Mouse (Mus musculus) megakaryocyte, embryonic 14.5 days (primary cell): ENCODE measurements around the gene Ulk3. TPM values are rescaled to one million over a fixed set of nuclear protein-coding genes. Genes with fewer than 3 reads are reported as not detected.

Experiments used
- H3K27me3 ChIP-seq: replicated peaks from 2 replicates; pipeline ENCODE3; 2012; ENCODE audit warnings: inconsistent platforms
- H3K36me3 ChIP-seq: replicated peaks from 2 replicates; pipeline ENCODE3; 2012; ENCODE audit warnings: low read length, inconsistent platforms, mixed read lengths
- H3K4me1 ChIP-seq: 2 replicates; pipeline ENCODE4 v1.6.1; 2012; ENCODE audit warnings: inconsistent platforms
- H3K4me3 ChIP-seq: replicated peaks from 2 replicates; pipeline ENCODE3; 2012; ENCODE audit warnings: moderate library complexity, mild to moderate bottlenecking, inconsistent platforms
- H3K9me3 ChIP-seq: 2 replicates; pipeline ENCODE4 v1.6.1; 2012; ENCODE audit warnings: inconsistent platforms
- FLI1 ChIP-seq: IDR thresholded peaks from 2 replicates; pipeline ENCODE4 v1.6.1; 2012; ENCODE audit warnings: low read length, inconsistent platforms, mixed read lengths
- GATA1 ChIP-seq: IDR thresholded peaks from 3 replicates; pipeline ENCODE4 v1.6.1; 2012; ENCODE audit warnings: mixed read lengths, low read length, inconsistent platforms, borderline replicate concordance
- polyA plus RNA-seq: library from polyadenylated mRNA; stranded (reverse); fragments of >175 nt; gene quantifications from 2 replicates; pipeline ENCODE4 v1.2.3, GENCODE M21; 2012; ENCODE audit warnings: low replicate concordance; ENCODE audit not compliant: insufficient read depth

Gene Ulk3
- polyA plus RNA-seq, 1 experiment: 3.3 TPM

DNA sequence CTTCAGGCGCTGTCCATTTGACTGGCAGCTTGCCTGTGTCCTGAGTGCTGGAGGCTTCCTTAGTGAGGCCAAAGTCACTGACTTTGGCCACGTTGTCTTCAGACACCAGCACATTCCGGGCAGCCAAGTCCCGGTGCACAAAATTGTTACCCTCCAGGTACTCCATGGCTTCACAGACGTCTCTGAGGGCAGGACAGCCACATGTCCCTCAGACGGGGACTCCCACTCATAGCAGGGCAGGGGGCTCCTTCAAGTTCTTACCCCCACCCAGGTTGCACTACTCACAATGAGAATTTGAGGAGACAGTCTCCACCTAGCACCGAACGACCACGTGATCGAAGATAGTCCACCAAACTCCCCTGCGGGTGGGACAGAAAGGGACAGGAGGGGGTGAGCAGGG lies 38.6 kb downstream of the Ulk3 start:
- Histone ChIP-seq H3K9me3 (peaks cover 9% of the 10 kb centered on the region; the same call in 1 of the 2 replicates), H3K36me3 (peaks cover 98% of the 10 kb centered on the region), H3K4me3 (no peak overlapping the region), H3K4me1 (peaks cover 91% of the 10 kb centered on the region), H3K27me3 (no peaks in the 10 kb centered on the region)
- TF ChIP-seq GATA1 (no peak), FLI1 (no peak)

DNA sequence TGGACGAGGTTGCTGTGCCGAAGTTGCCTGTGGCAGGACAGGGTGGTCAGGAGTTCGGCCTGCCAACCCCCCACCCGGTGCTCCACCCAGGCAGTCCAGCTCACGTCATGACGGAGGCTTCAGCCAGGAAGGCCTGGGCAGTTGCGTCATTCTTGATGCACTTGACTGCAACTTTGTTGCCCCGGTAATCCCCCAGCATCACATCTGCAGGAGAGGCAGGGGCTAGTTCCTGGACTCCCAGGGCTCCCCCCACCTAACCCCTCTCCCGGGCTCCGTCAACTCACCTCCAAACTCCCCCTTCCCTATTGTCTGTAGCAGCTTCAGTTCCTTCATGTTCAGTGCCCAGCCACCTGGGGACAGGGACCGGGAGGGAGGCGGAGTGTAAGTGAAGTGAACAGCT lies 39.5 kb downstream of the Ulk3 start:
- TF ChIP-seq GATA1: no peak
- TF ChIP-seq FLI1: no peak
- Histone ChIP-seq H3K4me1 (peaks cover 94% of the 10 kb centered on the region), H3K27me3 (no peaks in the 10 kb centered on the region), H3K36me3 (peaks cover 100% of the 10 kb centered on the region), H3K9me3 (0 out of 2 replicates have a peak, but pooled peaks cover 3% of the 10 kb centered on the region), H3K4me3 (no peak overlapping the region)

DNA sequence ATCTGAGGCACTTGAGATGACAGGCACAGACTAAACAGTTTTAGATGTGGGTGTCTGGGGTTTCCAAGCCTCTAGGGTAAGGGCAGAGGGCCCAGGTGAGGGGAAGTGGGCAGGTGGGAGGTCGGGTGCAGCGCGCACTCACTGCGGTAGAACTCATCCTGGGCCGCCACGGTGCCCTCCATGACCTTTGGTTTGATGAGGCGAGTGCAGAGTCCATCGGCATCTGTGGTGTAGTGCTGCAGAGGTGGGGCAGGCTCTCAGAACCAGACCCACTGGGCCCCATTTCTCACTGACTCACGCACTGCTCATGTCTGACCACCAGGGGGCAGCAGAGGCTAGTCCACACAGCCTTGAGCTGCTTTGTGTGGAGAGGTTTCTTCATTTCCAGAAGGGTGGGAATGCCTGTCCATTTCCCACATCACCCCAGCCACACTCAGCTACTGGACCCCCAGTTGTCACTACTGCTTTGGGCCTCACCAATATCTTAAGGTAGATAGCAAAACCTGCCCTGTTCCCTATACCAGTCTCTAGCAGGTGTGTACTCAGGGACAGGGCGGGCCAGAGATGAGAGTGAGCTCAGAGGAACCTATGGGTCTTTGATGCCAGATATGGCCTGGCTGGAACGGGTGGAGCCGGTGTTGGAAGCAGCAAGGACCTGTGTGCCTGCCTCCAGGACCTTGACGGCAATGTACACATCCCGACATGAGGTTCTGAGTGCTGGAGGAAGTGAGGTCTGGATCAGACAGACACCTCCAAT lies 40.0 kb downstream of the Ulk3 start:
- H3K4me3 ChIP-seq: peak overlapping the region; percentile 4
- TF ChIP-seq FLI1 (no peak), GATA1 (no peak)
- no peaks in the 10 kb centered on the region for H3K27me3 ChIP-seq
- H3K9me3 ChIP-seq: no peaks in the 10 kb centered on the region
- peaks cover 100% of the 10 kb centered on the region for H3K36me3 ChIP-seq
- H3K4me1 ChIP-seq: peaks cover 96% of the 10 kb centered on the region

DNA sequence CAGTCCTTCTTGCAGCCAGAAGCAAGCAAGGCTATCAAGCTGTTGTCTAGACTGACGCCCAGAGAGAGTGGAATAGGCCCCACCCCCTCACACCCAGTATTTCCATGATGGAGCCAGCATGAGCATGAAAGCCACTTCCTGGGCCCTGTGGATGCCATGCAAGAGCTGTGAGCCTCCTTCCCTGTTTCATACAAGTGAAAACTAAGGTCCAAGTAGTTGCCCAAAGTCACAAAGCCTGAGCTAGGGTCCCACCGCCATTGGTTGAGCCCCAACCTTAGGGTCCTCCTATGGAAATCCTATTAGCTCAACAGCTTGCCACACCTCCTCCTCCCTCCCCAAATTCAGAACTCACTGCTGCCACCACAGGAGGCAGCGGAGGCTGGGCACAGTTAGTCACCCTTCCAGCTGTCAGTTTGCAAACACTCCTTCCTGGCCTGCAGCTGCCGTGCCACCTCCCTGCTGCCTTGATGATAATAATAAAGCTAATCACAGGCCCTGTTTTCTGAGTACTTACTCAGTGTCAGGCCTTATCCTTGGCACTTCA lies 44.3 kb downstream of the Ulk3 start:
- TF ChIP-seq GATA1 (no peak), FLI1 (no peak)
- Histone ChIP-seq H3K4me3 (peak overlapping the region; percentile 84), H3K9me3 (no peaks in the 10 kb centered on the region), H3K36me3 (peaks cover 94% of the 10 kb centered on the region), H3K27me3 (no peaks in the 10 kb centered on the region), H3K4me1 (peaks cover 100% of the 10 kb centered on the region)

DNA sequence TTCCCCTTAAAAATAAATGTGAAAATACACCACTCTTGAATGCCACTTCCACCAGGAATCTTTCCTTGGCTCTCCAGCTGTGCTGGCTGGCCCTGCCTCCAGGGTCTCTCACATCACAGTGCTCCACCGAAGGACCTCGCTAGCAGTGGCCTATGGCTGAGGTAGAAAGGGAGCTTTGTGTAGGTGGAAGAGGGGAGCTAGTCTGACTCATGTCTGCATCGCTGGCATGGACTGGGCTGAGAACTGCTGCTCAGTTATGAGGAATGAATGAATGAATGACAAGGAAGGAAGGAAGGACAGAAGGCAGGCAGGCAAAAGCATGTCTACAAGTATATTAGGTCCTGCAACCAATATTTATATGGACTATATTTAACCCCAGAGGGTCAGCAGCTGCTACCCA lies 48.0 kb downstream of the Ulk3 start:
- peak overlapping the region; percentile 98 for H3K4me3 ChIP-seq
- peaks cover 77% of the 10 kb centered on the region for H3K36me3 ChIP-seq
- H3K4me1 ChIP-seq: peaks cover 100% of the 10 kb centered on the region
- no peaks in the 10 kb centered on the region for H3K9me3 ChIP-seq
- H3K27me3 ChIP-seq: no peaks in the 10 kb centered on the region
- TF ChIP-seq GATA1: no peak
- TF ChIP-seq FLI1: no peak

DNA sequence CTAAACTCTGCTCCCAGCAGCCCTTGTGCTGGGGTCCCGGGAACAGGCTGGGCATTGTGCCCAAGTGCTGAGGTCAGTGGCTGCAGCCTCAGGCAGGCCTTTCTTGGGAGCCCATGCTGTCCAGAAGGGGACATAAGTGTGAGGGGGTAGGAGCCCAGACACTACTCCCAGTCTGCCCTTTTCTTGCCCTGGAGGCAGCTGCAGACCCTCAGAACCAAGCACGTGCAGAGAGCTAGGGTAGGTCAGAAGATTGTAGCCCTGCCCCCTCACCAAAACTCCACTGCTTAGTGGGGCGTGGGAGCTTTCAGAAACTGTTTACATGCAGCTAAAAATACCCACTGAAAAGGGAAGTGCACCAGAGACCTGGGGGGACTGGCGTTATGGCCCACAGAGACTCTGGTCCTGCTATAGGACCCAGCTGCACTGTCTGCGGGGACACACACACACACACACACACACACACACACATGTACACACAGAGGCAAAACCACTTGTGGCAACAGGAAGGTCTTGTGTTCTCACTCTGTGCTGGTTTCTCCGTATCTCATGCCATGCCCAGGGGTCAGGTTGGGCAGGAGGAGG lies 48.6 kb downstream of the Ulk3 start:
- Histone ChIP-seq H3K4me3 (peak overlapping the region; percentile 98), H3K27me3 (no peaks in the 10 kb centered on the region), H3K9me3 (no peaks in the 10 kb centered on the region), H3K36me3 (peaks cover 77% of the 10 kb centered on the region), H3K4me1 (peaks cover 100% of the 10 kb centered on the region)
- TF ChIP-seq GATA1: no peak
- no peak for TF ChIP-seq FLI1

DNA sequence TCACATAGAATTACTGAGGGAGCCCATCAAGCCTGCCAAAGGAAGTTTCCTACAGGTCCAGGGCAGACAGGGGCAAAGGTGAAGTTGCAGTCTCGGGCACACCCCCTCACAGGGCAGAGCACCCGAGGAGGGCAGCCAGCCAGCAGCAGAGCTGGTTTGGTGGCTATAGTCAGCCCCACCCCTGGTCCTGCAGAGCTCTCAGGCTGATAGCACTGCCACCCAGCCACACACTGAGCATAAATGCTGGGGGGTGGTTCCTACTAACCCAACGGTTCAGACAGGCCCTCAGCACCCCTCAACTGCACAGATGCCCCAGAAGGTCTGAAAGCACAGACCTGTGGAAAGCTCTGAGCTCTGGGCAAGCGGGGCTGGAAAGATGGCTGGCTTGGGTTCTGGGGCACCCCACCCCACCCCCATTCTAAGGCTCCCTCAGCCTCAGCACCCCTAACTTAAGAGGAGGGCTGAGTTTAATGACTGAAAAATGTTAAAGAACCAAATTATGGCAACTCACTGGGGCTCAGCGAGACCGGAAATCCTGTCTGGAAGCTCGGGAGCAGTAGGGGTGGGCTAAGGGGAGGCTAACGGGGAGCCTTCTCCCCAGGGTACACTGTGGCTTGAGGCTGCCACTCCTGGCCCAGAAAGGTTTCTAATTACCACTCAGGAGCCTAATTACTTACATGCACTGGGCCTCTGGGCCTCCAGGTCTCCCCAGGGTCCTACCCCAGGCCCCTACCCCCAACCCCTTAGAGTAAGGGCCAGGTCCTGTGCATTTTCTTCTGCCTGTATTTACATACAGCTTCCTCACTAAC lies 49.6 kb downstream of the Ulk3 start:
- Histone ChIP-seq H3K27me3 (no peaks in the 10 kb centered on the region), H3K4me1 (peaks cover 100% of the 10 kb centered on the region), H3K9me3 (no peaks in the 10 kb centered on the region), H3K36me3 (peaks cover 75% of the 10 kb centered on the region), H3K4me3 (peak overlapping the region; percentile 98)
- no peak for TF ChIP-seq FLI1
- TF ChIP-seq GATA1: no peak

DNA sequence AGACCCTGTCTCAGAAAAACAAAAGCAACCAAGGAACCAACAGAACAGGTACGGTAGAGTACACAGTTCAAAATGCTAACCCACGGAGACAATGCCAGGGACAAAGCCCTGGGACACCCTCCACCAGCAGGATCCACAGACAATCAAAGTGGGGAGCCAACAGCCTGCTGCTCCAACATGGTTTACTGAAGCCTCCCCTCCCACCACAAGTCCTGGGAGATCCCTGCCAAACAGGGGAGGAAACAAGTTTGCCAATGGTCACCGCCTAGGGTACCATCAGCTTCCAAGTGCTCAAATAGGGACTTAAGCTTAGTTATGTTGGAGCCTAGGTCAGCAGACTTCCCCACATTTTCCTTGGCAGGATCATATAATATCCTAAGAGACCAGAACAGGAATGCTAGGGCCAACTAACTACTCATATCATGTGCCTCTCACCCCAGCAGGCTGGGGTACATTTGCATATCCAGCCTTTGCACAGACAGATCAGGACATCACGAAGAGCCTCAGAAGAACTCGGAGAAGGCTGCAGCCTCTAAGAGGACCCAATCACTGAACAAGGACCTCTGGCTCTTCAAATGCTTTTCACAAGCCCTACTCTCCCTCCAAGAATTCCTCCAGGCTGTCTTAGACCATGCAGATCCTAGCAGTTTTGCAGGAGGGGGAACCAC lies 50.5 kb downstream of the Ulk3 start:
- H3K4me1 ChIP-seq: peaks cover 93% of the 10 kb centered on the region
- no peaks in the 10 kb centered on the region for H3K9me3 ChIP-seq
- TF ChIP-seq GATA1 (no peak), FLI1 (no peak)
- no peaks in the 10 kb centered on the region for H3K27me3 ChIP-seq
- H3K4me3 ChIP-seq: peak overlapping the region; percentile 98
- peaks cover 66% of the 10 kb centered on the region for H3K36me3 ChIP-seq

DNA sequence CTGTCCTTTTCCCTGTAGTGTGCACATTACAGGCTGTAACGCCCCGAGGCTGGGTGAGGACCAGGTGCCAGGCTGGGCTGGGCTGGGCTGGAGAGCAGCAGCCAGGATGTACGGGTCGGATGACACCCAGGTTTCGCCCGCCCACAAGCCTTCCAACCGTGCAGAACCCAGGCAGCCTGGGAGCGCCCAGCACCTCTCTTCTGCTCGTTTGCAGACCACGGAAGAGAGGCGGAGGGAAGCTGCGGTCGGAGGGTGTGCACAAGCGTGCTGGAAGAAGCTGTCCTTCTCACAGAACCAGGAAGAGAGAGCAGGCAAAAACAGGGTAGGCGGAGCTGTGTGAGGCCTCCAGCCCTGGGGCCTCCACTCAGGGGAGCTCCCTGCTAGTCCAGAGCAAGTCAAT lies 51.1 kb downstream of the Ulk3 start:
- Histone ChIP-seq H3K4me3 (peak overlapping the region; percentile 98), H3K36me3 (peaks cover 61% of the 10 kb centered on the region)
- TF ChIP-seq FLI1 (peak; percentile 39; the same call in 1 of the 2 replicates), GATA1 (no peak)

More for the DNA sequence above, 51.1 kb downstream of the Ulk3 start:
- Histone ChIP-seq H3K4me1 (peaks cover 87% of the 10 kb centered on the region), H3K9me3 (no peaks in the 10 kb centered on the region), H3K27me3 (no peaks in the 10 kb centered on the region)
